Mouse (Mus musculus): ENCODE measurements around the gene Etv6.

Gene Etv6

GRCm38 (mm10) chr6:134218441-134218840, 182.9 kb downstream of the Etv6 start:
- no peak for DNase-seq

- peak in 1 of 2 experiments; percentile 36 for DNase-seq
Measured at GRCm38 (mm10) chr6:134219358-134219757, 183.9 kb downstream of the Etv6 start.

GRCm38 (mm10) chr6:134220209-134220777, 184.8 kb downstream of the Etv6 start:
- DNase-seq = peak; percentile 42 to 66

GRCm38 (mm10) chr6:134222248-134222929, 186.9 kb downstream of the Etv6 start:
- DNase-seq = peak; percentile 79 to 89

GRCm38 (mm10) chr6:134225564-134225963, 190.1 kb downstream of the Etv6 start:
- no peak for DNase-seq

- DNase-seq = peak; percentile 37 to 45
Measured at GRCm38 (mm10) chr6:134226349-134227169, 191.1 kb downstream of the Etv6 start.

- no peak for DNase-seq
Measured at GRCm38 (mm10) chr6:134236311-134236710, 200.8 kb downstream of the Etv6 start.

- no peak for DNase-seq
Measured at GRCm38 (mm10) chr6:134238455-134238854, 203.0 kb downstream of the Etv6 start.

GRCm38 (mm10) chr6:134240988-134241387, 205.5 kb downstream of the Etv6 start:
- no peak for DNase-seq

- DNase-seq = peak in 1 of 2 experiments; percentile 42
Measured at GRCm38 (mm10) chr6:134243119-134243518, 207.6 kb downstream of the Etv6 start.

GRCm38 (mm10) chr6:134243546-134243945, 208.0 kb downstream of the Etv6 start:
- peak; percentile 70 to 71 for DNase-seq

- DNase-seq = no peak
Measured at GRCm38 (mm10) chr6:134244071-134244470, 208.6 kb downstream of the Etv6 start.

GRCm38 (mm10) chr6:134246109-134246508, 210.6 kb downstream of the Etv6 start:
- DNase-seq = no peak

- DNase-seq = no peak
Measured at GRCm38 (mm10) chr6:134247324-134247723, 211.8 kb downstream of the Etv6 start.

- peak; percentile 18 to 43 for DNase-seq
Measured at GRCm38 (mm10) chr6:134248720-134249119, 213.2 kb downstream of the Etv6 start.

GRCm38 (mm10) chr6:134250764-134251163, 215.3 kb downstream of the Etv6 start:
- no peak for DNase-seq

- no peak for DNase-seq
Measured at GRCm38 (mm10) chr6:134251364-134251763, 215.9 kb downstream of the Etv6 start.

GRCm38 (mm10) chr6:134252081-134252755, 216.7 kb downstream of the Etv6 start:
- DNase-seq = no peak

GRCm38 (mm10) chr6:134256369-134256768, 220.9 kb downstream of the Etv6 start:
- DNase-seq = no peak

- DNase-seq = no peak
Measured at GRCm38 (mm10) chr6:134259913-134260312, 224.4 kb downstream of the Etv6 start.

GRCm38 (mm10) chr6:134261904-134262303, 226.4 kb downstream of the Etv6 start:
- DNase-seq = no peak

- no peak for DNase-seq
Measured at GRCm38 (mm10) chr6:134262383-134262782, 226.9 kb downstream of the Etv6 start.

All from kidney, adult 8-10 months (tissue).